Mouse (Mus musculus) intestine, embryonic 14.5 days (tissue): ENCODE measurements around the gene Cc2d1b. TPM values are rescaled to one million over a fixed set of nuclear protein-coding genes. Genes with fewer than 3 reads are reported as not detected.
A peak's percentile ranks its signal among the peaks of the same experiment; 100 is the strongest.

Source experiments
- ATAC-seq: fragments of 200-750 bp; cut with Nextera tagmentation; replicated peaks from 2 replicates; pipeline ENCODE4 v1.8.0; 2017; ENCODE audit warnings: low read depth, moderate number of reproducible peaks, moderate TSS enrichment, moderate library complexity; ENCODE audit not compliant: low FRiP score, low TSS enrichment
- DNase-seq: peaks from one replicate; pipeline ENCODE4 v3.0.0-alpha.2; 2018; ENCODE audit warnings: low spot score
- H3K27ac ChIP-seq: fragments of 300-500 bp; sonication (generic); 2 replicates; pipeline ENCODE4 v1.5.1; 2014; ENCODE audit warnings: low read depth, mild to moderate bottlenecking, control low read depth
- H3K27me3 ChIP-seq: fragments of 300-500 bp; sonication (generic); replicated peaks from 2 replicates; pipeline ENCODE4 v1.6.1; 2014; ENCODE audit warnings: low read length, control low read depth; ENCODE audit not compliant: control insufficient read depth, insufficient read depth
- H3K36me3 ChIP-seq: fragments of 300-500 bp; sonication (generic); 2 replicates; pipeline ENCODE4 v1.6.1; 2014; ENCODE audit warnings: low read length, control low read depth; ENCODE audit not compliant: control insufficient read depth, insufficient read depth
- H3K4me1 ChIP-seq: fragments of 300-500 bp; sonication (generic); replicated peaks from 2 replicates; pipeline ENCODE4 v1.6.1; 2014; ENCODE audit warnings: low read length, control low read depth, mixed read lengths; ENCODE audit not compliant: control insufficient read depth, insufficient read depth
- H3K4me2 ChIP-seq: fragments of 300-500 bp; sonication (generic); 2 replicates; pipeline ENCODE4 v1.6.1; 2014; ENCODE audit warnings: low read length
- H3K4me3 ChIP-seq: fragments of 300-500 bp; sonication (generic); 2 replicates; pipeline ENCODE4 v1.5.1; 2014; ENCODE audit warnings: low read depth, low read length, control low read depth, mixed read lengths
- H3K9ac ChIP-seq: fragments of 300-500 bp; sonication (generic); 2 replicates; pipeline ENCODE4 v1.6.1; 2014; ENCODE audit warnings: mild to moderate bottlenecking, low read length
- H3K9me3 ChIP-seq: fragments of 300-500 bp; sonication (generic); 2 replicates; pipeline ENCODE4 v1.6.1; 2016; ENCODE audit warnings: low read length, control low read depth; ENCODE audit not compliant: control insufficient read depth
- WGBS: fragments of 180-500 bp; shearing (Covaris S2); extraction: QIAGEN DNeasy Blood & Tissue Kit; methylation state at CpG from one replicate; pipeline ENCODE4 v1.1.7; 2014; 5-methylcytosine and 5-hydroxymethylcytosine counted together
- polyA plus RNA-seq: library from polyadenylated mRNA; unstranded; fragments of >200 nt; fragmentation: Nextera tagmentation; extraction: Ambion mirVana; gene quantifications from 2 replicates; pipeline ENCODE4 v1.2.1, GENCODE M21; 2014

The Cc2d1b gene
- polyA plus RNA-seq, 1 experiment from 2014 or later: 32.5 TPM

DNA sequence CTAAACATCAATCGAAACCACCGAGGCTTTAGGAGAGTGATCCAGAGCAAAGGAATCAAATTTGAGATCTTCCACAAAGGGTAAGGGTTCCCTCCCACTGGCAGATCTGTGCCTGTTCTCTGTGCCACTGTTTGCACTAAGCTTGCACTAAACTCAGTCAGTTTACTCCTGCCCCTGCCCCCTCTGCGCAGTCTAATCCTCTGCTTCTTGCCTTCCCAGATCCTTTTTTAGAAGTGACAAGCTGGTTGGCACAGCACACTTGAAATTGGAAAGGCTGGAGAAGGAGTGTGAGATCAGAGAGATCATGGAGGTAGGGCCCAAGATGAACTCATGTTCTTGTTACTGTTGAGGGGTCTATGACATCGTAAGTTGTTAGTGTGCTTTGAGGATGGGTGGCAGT, 11.9 kb downstream of the Cc2d1b start:
- peaks cover 85% of the 10 kb centered on the region for H3K36me3 ChIP-seq
- no peaks in the 10 kb centered on the region for H3K4me1 ChIP-seq
- H3K4me2 ChIP-seq: no peak overlapping the region
- H3K27ac ChIP-seq: no peak overlapping the region
- no peak for DNase-seq
- WGBS: 92% methylated on average over 4 of the region's 4 CpGs
- no peak for ATAC-seq
- no peaks in the 10 kb centered on the region for H3K27me3 ChIP-seq
- H3K9ac ChIP-seq: no peak overlapping the region
- no peak overlapping the region for H3K4me3 ChIP-seq
- H3K9me3 ChIP-seq: no peaks in the 10 kb centered on the region

DNA sequence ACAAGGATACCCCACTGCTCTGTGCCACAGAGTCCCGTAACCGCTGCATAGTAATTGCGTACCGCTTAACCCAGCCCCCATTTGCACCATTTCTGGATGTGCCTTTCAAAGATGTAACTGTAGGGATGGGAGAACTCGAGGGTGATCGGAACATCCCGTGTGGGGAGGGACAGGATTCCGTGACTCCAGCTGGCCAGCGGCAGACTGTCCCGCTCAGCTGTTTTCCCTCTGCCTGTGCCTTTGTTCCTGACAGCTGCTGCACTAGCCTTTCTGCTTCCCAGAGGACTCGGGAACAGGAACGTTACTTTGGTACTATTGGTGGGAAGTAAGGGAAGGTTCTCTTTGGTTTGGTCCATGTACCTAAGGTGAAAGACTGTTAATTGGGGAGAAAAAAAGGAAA, 14.0 kb downstream of the Cc2d1b start:
- Histone ChIP-seq H3K4me2 (no peak overlapping the region), H3K27ac (no peak overlapping the region), H3K36me3 (peaks cover 79% of the 10 kb centered on the region), H3K9me3 (no peaks in the 10 kb centered on the region), H3K4me3 (no peak overlapping the region), H3K4me1 (no peaks in the 10 kb centered on the region), H3K27me3 (no peaks in the 10 kb centered on the region), H3K9ac (no peak overlapping the region)
- DNase-seq (no peak), ATAC-seq (no peak)
- 81% methylated on average over 12 of the region's 12 CpGs for WGBS

DNA sequence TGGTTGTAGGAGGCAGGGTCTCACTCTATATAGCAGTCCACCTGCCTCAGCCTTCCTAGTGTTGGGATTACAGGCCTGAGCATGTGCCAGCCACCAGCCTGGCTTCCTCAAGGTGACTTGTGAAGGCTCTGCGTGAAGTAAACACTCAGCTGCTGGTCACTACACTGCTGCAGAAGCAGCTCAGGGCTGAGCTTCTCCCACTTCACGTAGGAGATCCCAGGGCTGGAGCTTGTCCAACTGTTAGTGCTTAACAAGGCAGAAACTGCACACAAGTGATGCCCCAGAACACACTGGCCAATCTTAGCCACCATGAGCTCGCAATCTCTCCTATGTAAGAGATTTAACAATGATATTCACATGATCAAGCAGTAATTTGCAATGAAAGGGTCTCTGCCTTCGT, 15.0 kb downstream of the Cc2d1b start:
- Histone ChIP-seq H3K4me1 (no peaks in the 10 kb centered on the region), H3K9ac (no peak overlapping the region), H3K4me3 (no peak overlapping the region), H3K9me3 (no peaks in the 10 kb centered on the region), H3K4me2 (no peak overlapping the region), H3K36me3 (peaks cover 71% of the 10 kb centered on the region), H3K27ac (no peak overlapping the region), H3K27me3 (no peaks in the 10 kb centered on the region)
- DNase-seq: no peak
- 88% methylated on average over 4 of the region's 4 CpGs for WGBS
- ATAC-seq: no peak

DNA sequence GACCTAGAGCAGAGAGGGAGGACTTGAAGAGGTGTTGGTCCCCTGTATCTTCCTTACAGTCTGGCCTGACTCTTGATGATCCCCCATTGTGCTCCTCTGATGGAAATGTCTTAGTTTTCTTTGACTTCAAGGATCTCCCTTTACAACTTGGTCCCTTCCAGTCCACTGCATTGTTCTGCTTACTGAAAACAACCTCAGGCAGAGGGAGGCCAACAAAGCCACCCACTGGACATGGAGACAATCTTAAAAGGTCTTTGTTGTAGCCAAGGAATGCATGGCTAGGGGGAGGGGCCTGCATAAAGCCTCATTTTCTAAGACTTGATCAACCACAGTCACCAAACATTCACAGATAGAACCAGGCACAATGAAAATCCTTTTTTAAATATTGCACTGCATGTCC, 15.4 kb downstream of the Cc2d1b start:
- no peaks in the 10 kb centered on the region for H3K4me1 ChIP-seq
- H3K27ac ChIP-seq: no peak overlapping the region
- DNase-seq: no peak
- H3K9me3 ChIP-seq: no peaks in the 10 kb centered on the region
- no peak overlapping the region for H3K9ac ChIP-seq
- H3K27me3 ChIP-seq: no peaks in the 10 kb centered on the region
- no peak for ATAC-seq
- peaks cover 67% of the 10 kb centered on the region for H3K36me3 ChIP-seq
- no peak overlapping the region for H3K4me2 ChIP-seq
- no peak overlapping the region for H3K4me3 ChIP-seq

DNA sequence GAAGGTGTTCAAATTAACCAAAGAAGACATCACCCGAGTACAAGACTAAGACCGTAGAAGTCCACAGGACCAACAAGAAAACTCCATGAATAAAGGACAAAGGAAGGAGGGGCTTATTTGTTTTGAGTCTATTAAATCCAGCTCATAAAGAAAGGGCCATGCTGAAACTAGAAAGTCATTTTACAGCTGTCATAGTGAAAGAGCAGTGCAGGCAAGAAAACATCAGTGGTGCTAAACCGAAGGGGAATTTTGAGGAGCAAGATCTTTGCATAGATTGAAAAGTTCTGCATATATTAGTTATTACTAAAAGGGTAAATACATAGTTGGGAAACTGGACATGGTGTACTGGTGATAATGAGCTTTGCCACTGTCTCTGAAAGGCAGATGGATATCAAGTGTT, 18.0 kb downstream of the Cc2d1b start:
- Histone ChIP-seq H3K4me2 (no peak overlapping the region), H3K27me3 (no peaks in the 10 kb centered on the region), H3K9me3 (no peaks in the 10 kb centered on the region), H3K4me3 (no peak overlapping the region), H3K27ac (no peak overlapping the region), H3K36me3 (peaks cover 60% of the 10 kb centered on the region), H3K9ac (no peak overlapping the region), H3K4me1 (no peaks in the 10 kb centered on the region)
- ATAC-seq: no peak
- peak; percentile 7 for DNase-seq
- 91% methylated on average over 3 of the region's 3 CpGs for WGBS

GRCm38 (mm10) chr4:108638752-108639151, 19.0 kb downstream of the Cc2d1b start:
- H3K4me3 ChIP-seq: no peak overlapping the region
- no peak overlapping the region for H3K4me2 ChIP-seq
- WGBS: 77% methylated on average over 5 of the region's 5 CpGs
- peaks cover 59% of the 10 kb centered on the region for H3K36me3 ChIP-seq
- DNase-seq (peak; percentile 32), ATAC-seq (no peak)
- no peaks in the 10 kb centered on the region for H3K4me1 ChIP-seq
- no peaks in the 10 kb centered on the region for H3K9me3 ChIP-seq
- H3K27ac ChIP-seq: no peak overlapping the region
- H3K9ac ChIP-seq: no peak overlapping the region
- H3K27me3 ChIP-seq: no peaks in the 10 kb centered on the region

DNA sequence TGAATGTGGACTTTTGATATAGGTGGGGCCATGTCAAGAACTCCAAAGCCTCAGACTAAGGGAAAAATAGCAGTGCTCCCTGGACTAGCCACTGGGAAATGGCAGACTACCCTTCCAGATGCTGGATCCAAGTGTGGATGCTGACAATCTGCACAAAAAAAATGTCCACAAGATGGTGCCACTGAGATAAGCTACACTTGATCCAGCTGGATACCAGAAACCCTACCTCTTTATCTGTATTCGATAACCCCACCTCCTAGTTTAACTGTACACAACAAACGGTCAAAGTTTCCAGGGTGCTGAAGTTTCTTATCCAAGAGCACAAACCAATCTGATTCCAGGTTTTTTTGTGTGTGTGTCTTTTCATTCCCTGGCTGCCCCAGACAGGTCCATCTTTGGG, 44.7 kb downstream of the Cc2d1b start:
- Histone ChIP-seq H3K9me3 (no peaks in the 10 kb centered on the region), H3K4me2 (no peak overlapping the region), H3K4me1 (no peaks in the 10 kb centered on the region), H3K27me3 (no peaks in the 10 kb centered on the region), H3K9ac (no peak overlapping the region), H3K4me3 (no peak overlapping the region), H3K27ac (no peak overlapping the region), H3K36me3 (peaks cover 19% of the 10 kb centered on the region)
- no peak for ATAC-seq
- DNase-seq: no peak
- WGBS: 68% methylated on average over 2 of the region's 2 CpGs

Other genes with a start within 250 kb of the Cc2d1b start
- 1.7 and 3.4 TPM in 2 replicates for gene Shisal2a, start 236.6 kb upstream of the Cc2d1b start, polyA plus RNA-seq
- gene Gpx7, start 213.0 kb upstream of the Cc2d1b start, polyA plus RNA-seq: 40.0 and 46.4 TPM in 2 replicates
- gene Tut4, start 160.5 kb upstream of the Cc2d1b start, polyA plus RNA-seq: 54.7 and 67.5 TPM in 2 replicates
- gene Prpf38a, start 40.6 kb upstream of the Cc2d1b start, polyA plus RNA-seq: 83.5 and 85.0 TPM in 2 replicates
- 12.6 and 14.1 TPM in 2 replicates for gene Orc1, start 40.5 kb upstream of the Cc2d1b start, polyA plus RNA-seq
- 1.6 and 1.9 TPM in 2 replicates for gene 3110021N24Rik, start 99.7 kb downstream of the Cc2d1b start, polyA plus RNA-seq
- gene Zfyve9, start 160.9 kb downstream of the Cc2d1b start, polyA plus RNA-seq: 4.5 and 4.9 TPM in 2 replicates
- gene Btf3l4, start 213.7 kb downstream of the Cc2d1b start, polyA plus RNA-seq: 169 and 171 TPM in 2 replicates
- gene Txndc12, start 214.7 kb downstream of the Cc2d1b start, polyA plus RNA-seq: 108 and 117 TPM in 2 replicates
- 58.5 and 60.5 TPM in 2 replicates for gene Kti12, start 227.8 kb downstream of the Cc2d1b start, polyA plus RNA-seq
- gene A730015C16Rik, start 228.7 kb downstream of the Cc2d1b start, polyA plus RNA-seq: 1.4 and 1.6 TPM in 2 replicates